Mouse (Mus musculus): ENCODE data around the gene Fgf15.

- no peak for TF ChIP-seq POLR2A (IDR thresholded peaks at IDR 0.05; ENCODE audit: low read depth, low read length)
- TF ChIP-seq CTCF (IDR thresholded peaks at IDR 0.05; ENCODE audit: borderline replicate concordance, insufficient read depth, low read length), result no peak
Observed at GRCm38 (mm10) chr7:144894191-144894590, 2.1 kb upstream of the Fgf15 start.
